Mouse (Mus musculus) WW6 (cell line): ENCODE measurements around the gene Mri1.

ENCODE experiments used
- DNase-seq: peaks from one replicate; pipeline ENCODE4 v3.0.0-alpha.2; 2013; ENCODE audit warnings: low read depth, low spot score

Gene Mri1

GRCm38 (mm10) chr8:84202938-84203917 lies 53.9 kb downstream of the Mri1 start:
- DNase-seq, result no peak

GRCm38 (mm10) chr8:84202466-84202865 lies 54.7 kb downstream of the Mri1 start:
- no peak for DNase-seq

GRCm38 (mm10) chr8:84201545-84202245 lies 55.4 kb downstream of the Mri1 start:
- DNase-seq, result no peak

- no peak for DNase-seq
Measured at GRCm38 (mm10) chr8:84200652-84201544, 56.2 kb downstream of the Mri1 start.

GRCm38 (mm10) chr8:84200126-84200555 lies 57.0 kb downstream of the Mri1 start:
- no peak for DNase-seq
